Mouse (Mus musculus) kidney, adult 11 months (tissue): Measurements from ENCODE around the gene Rps27l.

Source experiments
- DNase-seq: peaks from one replicate; pipeline ENCODE4 v3.0.0; 2022

Rps27l gene

GRCm38 (mm10) chr9:66985377-66985776, 39.5 kb downstream of the Rps27l start:
- no peak for DNase-seq

GRCm38 (mm10) chr9:66988198-66988887, 42.5 kb downstream of the Rps27l start:
- no peak for DNase-seq

- peak; percentile 66 for DNase-seq
Measured at GRCm38 (mm10) chr9:66988888-66989414, 43.1 kb downstream of the Rps27l start.

GRCm38 (mm10) chr9:66989581-66989980, 43.7 kb downstream of the Rps27l start:
- DNase-seq: no peak

- DNase-seq: no peak
Measured at GRCm38 (mm10) chr9:66990046-66990445, 44.2 kb downstream of the Rps27l start.

GRCm38 (mm10) chr9:66991021-66991749, 45.3 kb downstream of the Rps27l start:
- no peak for DNase-seq

- DNase-seq: no peak
Measured at GRCm38 (mm10) chr9:66991750-66992410, 46.0 kb downstream of the Rps27l start.
